Mouse (Mus musculus): ENCODE results near the gene Wnt7b. TPM values are rescaled to one million over a fixed set of nuclear protein-coding genes. Genes with fewer than 3 reads are reported as not detected.
A peak's percentile ranks its signal among the peaks of the same experiment; 100 is the strongest.

The Wnt7b gene
- polyA plus RNA-seq (2012; ENCODE audit: insufficient read depth, insufficient read length, missing spikeins) = not detected in 2 replicates

DNA sequence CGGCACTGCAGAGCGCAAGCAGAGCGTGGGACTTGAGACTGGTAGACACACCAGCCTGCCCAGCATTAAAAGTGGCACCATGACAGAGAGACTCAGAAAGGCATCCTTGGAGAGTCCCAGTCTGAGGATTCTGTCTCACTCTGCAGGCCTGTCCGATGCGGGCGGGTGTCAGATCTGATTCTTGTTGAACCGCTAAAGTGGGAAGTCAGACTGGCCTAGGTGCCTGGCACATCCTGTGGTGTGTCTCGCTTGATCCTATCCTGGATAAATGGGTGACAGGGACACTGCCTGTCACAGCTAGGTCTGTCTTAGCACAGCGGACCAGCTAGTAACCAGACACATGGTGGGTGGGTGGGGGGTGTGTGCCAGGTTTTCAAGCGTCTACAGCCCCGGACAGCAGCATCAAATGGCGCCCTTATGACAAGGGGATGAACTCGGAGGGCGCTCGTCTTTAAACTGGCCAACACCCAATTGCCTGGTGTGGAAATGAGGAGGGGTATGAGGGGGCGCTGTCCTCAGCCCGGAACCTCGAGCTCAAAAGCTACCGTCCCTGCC is at the start of gene Wnt7b:
Wnt7b (minus strand) TSS at position 118 of the 555 bp plus-strand sequence.
- Histone ChIP-seq H3K27ac (replicated peaks; ENCODE audit: low read depth, low read length) (no peak within 1 kb of the TSS), H3K4me3 (ENCODE audit: insufficient read depth, low read depth, low read length) (no peak within 1 kb of the TSS), H3K4me1 (ENCODE audit: control insufficient read depth, insufficient read depth, insufficient read length, low read length) (no peaks in the 10 kb centered on the region)

DNA sequence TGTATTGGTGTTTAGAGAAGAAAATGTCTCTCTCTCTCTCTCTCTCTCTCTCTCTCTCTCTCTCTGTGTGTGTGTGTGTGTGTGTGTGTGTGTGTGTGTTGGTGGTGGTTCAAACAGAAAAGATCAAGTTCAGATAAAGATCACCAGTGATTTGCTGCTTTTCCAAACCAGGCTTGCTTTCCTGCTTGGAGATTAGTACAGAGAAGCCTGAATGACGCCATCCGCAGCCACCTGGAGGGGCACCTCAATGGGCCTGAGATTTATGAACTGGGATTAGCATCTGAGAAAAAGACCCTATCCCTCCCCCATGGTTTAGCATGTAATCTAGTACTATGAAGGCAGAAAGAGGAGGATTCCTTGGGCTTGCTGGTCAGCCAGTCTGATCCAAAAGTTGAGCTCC is 49.3 kb upstream of the Wnt7b start:
- peaks cover 5% of the 10 kb centered on the region; the same call in 1 of the 2 replicates for H3K4me1 ChIP-seq (ENCODE audit: control insufficient read depth, insufficient read depth, insufficient read length, low read length)
- H3K27ac ChIP-seq (replicated peaks; ENCODE audit: low read depth, low read length) = no peak overlapping the region
- no peak overlapping the region for H3K4me3 ChIP-seq (ENCODE audit: insufficient read depth, low read depth, low read length)

DNA sequence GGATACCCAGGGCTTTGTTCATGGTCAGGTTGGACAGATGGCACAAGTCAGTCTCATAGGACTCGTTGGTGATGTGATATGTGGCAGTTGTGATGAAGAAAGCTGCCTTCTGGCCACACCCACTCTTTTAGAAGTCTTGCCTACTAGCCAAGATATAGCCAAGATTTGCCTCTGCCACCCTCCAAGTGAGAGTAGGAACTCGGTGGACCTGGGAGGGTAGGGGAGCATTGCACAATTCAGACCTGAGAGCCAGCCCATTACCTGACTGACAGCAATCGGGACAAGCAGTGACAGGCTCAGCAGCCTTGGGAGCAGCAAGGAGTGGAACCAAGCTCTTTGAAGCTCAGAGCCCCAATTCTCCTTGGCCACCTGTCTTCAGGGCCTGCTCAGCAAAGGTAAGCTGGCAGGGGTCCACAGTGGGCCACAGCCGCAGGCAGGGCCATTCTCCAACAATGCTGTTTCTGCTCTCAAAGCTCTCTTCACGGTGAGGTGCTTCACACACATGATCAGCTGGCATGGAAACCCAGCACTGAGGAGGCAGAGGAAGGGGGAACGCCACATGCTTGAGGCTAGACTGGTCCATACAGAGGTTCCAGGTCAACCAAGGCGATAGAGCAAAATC is 47.8 kb upstream of the Wnt7b start:
- Histone ChIP-seq H3K27ac (replicated peaks; ENCODE audit: low read depth, low read length) (no peak overlapping the region), H3K4me1 (ENCODE audit: control insufficient read depth, insufficient read depth, insufficient read length, low read length) (peaks cover 7% of the 10 kb centered on the region; the same call in 1 of the 2 replicates), H3K4me3 (ENCODE audit: insufficient read depth, low read depth, low read length) (no peak overlapping the region)

DNA sequence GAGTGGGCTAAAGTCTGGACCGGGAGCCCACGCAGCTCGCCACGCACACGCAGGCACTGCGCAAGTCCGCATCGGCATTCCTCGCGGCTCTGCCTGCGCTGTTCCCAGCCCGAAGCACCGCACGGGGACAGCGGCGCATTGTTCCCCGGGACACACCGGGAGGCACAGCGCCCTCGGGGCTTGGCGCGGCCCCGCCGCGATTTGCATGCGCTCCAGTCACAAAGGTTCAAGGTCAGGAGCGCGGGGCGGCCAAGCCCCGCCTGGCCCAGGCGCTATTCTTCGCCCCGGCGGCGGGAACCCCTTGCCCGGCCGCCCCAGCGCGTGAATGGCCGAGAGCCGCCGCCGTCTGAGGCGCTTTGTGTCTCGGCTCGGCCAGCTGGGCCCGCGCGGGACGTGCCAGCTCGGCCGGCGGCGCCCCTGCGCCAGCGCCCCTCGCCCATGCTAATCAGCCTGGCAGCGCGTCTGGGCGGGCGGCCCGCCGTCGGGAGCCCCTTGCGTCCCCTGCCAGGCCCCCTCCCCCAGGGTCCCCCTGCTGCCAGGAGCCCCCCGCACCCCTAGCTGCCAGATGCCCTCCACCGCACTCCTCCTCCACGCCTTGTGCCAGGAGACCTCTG is 43.5 kb upstream of the Wnt7b start:
- Histone ChIP-seq H3K4me3 (ENCODE audit: insufficient read depth, low read depth, low read length) (peak overlapping the region; percentile 58), H3K4me1 (ENCODE audit: control insufficient read depth, insufficient read depth, insufficient read length, low read length) (peaks cover 7% of the 10 kb centered on the region; the same call in 1 of the 2 replicates), H3K27ac (replicated peaks; ENCODE audit: low read depth, low read length) (0 out of 2 replicates have a peak overlapping the region, but pooled peaks have one; percentile 33)

DNA sequence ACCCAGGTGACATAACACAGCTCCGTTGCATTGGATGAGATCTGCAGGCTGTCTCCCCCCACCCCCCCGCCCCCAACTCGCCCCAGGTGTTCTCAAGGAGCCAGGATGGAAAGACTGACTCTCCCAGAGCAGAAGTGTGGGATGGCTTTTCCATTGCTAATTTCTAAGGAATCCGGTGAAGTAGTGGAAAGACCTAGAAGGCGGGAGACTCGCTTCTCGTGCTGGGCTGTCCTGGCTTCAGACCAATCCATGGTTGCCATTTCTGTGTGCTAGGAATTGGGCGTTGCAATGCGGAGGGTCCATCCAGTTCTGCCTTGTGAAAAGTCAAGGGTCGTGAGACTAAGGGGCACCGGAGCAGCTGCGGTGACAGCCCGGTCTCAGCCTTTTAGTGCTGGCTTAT is 39.9 kb upstream of the Wnt7b start:
- H3K4me3 ChIP-seq (ENCODE audit: insufficient read depth, low read depth, low read length) = no peak overlapping the region
- no peak overlapping the region for H3K27ac ChIP-seq (replicated peaks; ENCODE audit: low read depth, low read length)
- 0 out of 2 replicates have a peak, but pooled peaks cover 2% of the 10 kb centered on the region for H3K4me1 ChIP-seq (ENCODE audit: control insufficient read depth, insufficient read depth, insufficient read length, low read length)

DNA sequence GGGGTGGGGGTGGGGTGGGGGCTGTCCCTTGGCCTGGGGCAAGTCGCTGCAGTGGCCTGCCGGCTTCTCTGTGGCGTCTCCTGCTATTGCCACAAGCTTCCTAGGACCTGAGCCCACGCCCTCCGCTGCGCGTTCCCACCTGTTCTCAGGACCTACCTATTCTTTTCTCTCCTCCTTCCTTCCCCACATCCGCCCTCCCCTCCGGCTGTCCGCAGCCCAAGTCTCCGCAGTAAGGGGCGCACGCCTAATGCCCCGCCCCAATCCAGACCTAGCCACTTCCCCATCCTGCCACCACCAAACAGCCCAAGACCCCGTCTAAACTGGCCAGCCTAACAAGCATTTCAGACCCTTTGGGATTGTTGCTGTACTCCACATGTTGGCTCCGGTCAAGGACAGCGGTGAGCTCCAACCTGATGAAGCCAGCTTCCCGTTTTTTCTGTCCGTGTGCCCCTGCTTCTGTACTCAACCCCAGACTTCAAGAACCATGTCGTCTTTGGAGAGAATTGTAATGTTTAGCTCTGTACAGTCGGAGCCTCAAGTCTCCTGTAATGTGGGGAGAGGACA is 33.3 kb upstream of the Wnt7b start:
- Histone ChIP-seq H3K4me1 (ENCODE audit: control insufficient read depth, insufficient read depth, insufficient read length, low read length) (peaks cover 15% of the 10 kb centered on the region), H3K4me3 (ENCODE audit: insufficient read depth, low read depth, low read length) (no peak overlapping the region), H3K27ac (replicated peaks; ENCODE audit: low read depth, low read length) (no peak overlapping the region)

DNA sequence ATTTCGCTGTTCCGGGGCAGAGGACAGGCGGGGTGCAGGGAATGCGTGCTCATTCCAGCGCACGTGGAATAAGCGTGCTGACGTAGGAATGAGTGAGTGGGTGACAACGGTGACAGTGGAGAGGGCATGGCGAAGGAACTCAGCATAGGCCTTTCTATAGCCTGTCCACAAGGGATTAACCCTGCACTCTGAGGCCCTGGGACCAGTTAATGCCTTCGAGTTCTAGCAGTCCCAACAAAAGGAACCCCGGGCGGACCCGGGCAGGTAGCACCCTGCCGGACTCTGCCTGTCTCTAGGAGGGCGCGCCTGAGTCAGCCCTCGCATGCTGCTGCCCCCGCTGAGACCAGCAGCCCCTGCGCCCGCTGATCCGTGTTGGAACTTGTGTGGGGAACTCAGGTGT is 32.8 kb upstream of the Wnt7b start:
- no peak overlapping the region for H3K27ac ChIP-seq (replicated peaks; ENCODE audit: low read depth, low read length)
- H3K4me3 ChIP-seq (ENCODE audit: insufficient read depth, low read depth, low read length) = no peak overlapping the region
- peaks cover 15% of the 10 kb centered on the region for H3K4me1 ChIP-seq (ENCODE audit: control insufficient read depth, insufficient read depth, insufficient read length, low read length)

GRCm38 (mm10) chr15:85613358-85614266 is 31.3 kb upstream of the Wnt7b start:
- peaks cover 19% of the 10 kb centered on the region for H3K4me1 ChIP-seq (ENCODE audit: control insufficient read depth, insufficient read depth, insufficient read length, low read length)
- H3K27ac ChIP-seq (replicated peaks; ENCODE audit: low read depth, low read length) = no peak overlapping the region
- H3K4me3 ChIP-seq (ENCODE audit: insufficient read depth, low read depth, low read length) = no peak overlapping the region

- H3K4me1 ChIP-seq (ENCODE audit: control insufficient read depth, insufficient read depth, insufficient read length, low read length) = peaks cover 19% of the 10 kb centered on the region
- H3K4me3 ChIP-seq (ENCODE audit: insufficient read depth, low read depth, low read length) = no peak overlapping the region
- H3K27ac ChIP-seq (replicated peaks; ENCODE audit: low read depth, low read length) = peak overlapping the region; percentile 99; the same call in 1 of the 2 replicates
These were observed 30.5 kb upstream of the Wnt7b start for GRCm38 (mm10) chr15:85612660-85613357.

- Histone ChIP-seq H3K4me3 (ENCODE audit: insufficient read depth, low read depth, low read length) (no peak overlapping the region), H3K27ac (replicated peaks; ENCODE audit: low read depth, low read length) (peak overlapping the region; percentile 99), H3K4me1 (ENCODE audit: control insufficient read depth, insufficient read depth, insufficient read length, low read length) (peaks cover 19% of the 10 kb centered on the region)
These were observed 29.6 kb upstream of the Wnt7b start for GRCm38 (mm10) chr15:85611701-85612520.

- Histone ChIP-seq H3K27ac (replicated peaks; ENCODE audit: low read depth, low read length) (peak overlapping the region; percentile 99), H3K4me3 (ENCODE audit: insufficient read depth, low read depth, low read length) (no peak overlapping the region), H3K4me1 (ENCODE audit: control insufficient read depth, insufficient read depth, insufficient read length, low read length) (peaks cover 19% of the 10 kb centered on the region)
These were observed 28.4 kb upstream of the Wnt7b start for GRCm38 (mm10) chr15:85610618-85611218.

GRCm38 (mm10) chr15:85610120-85610519 is 27.8 kb upstream of the Wnt7b start:
- H3K4me1 ChIP-seq (ENCODE audit: control insufficient read depth, insufficient read depth, insufficient read length, low read length) = peaks cover 22% of the 10 kb centered on the region
- H3K27ac ChIP-seq (replicated peaks; ENCODE audit: low read depth, low read length) = peak overlapping the region; percentile 20
- no peak overlapping the region for H3K4me3 ChIP-seq (ENCODE audit: insufficient read depth, low read depth, low read length)

DNA sequence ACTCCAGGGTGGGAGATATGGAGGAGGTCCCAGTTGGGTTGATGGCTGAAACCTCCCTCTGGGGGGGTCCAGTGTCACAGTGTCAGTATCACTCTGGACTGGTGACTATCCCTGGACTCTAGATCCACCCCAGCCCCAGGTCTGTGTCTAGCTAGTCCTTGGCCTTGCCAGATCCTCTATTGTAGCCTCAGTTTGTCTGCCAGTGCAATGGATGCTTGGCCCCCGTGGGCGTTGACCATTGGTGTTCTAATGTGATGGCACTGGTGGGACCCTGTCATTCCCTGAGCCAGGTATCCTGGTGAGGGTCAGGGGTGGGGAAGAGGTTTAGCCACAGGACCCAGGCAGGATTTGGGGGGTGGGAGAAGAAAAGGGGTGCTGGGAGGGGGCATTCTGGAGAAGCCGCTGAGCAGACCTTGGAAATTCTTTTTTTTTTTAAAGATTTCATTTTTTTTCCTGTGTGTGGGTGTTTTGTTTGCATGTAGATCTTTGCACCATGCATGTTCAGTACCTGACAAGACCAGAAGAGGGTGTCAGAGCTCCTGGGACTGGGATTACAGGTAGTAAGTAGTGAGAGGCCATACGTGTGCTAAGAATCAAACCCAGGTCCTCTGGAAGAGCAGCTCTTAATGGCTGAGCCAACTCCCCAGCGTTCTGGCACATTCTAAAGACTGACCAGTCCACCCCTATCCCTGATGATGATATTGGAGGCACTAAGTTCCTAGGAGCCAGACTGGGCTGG is 27.2 kb upstream of the Wnt7b start:
- Histone ChIP-seq H3K27ac (replicated peaks; ENCODE audit: low read depth, low read length) (peak overlapping the region; percentile 20; the same call in 1 of the 2 replicates), H3K4me3 (ENCODE audit: insufficient read depth, low read depth, low read length) (no peak overlapping the region), H3K4me1 (ENCODE audit: control insufficient read depth, insufficient read depth, insufficient read length, low read length) (peaks cover 22% of the 10 kb centered on the region)
